Mouse (Mus musculus) spleen, postnatal 10 days (tissue): ENCODE measurements around the gene Stoml3.
A peak's percentile ranks its signal among the peaks of the same experiment; 100 is the strongest.

Experiments
- DNase-seq, 2 experiments: peaks; one replicate each; pipeline ENCODE4 v3.0.0; 2021 to 2022; ENCODE audit warnings: low spot score in 2 of 2

Stoml3 gene

GRCm38 (mm10) chr3:53488353-53488752, at the start of gene Stoml3:
Gene Stoml3 (plus strand): TSS chr3:53488653.
- no peak for DNase-seq

GRCm38 (mm10) chr3:53445540-53445939, 42.9 kb upstream of the Stoml3 start:
- peak in 1 of 2 experiments; percentile 5 for DNase-seq

GRCm38 (mm10) chr3:53446801-53447200, 41.7 kb upstream of the Stoml3 start:
- DNase-seq = peak in 1 of 2 experiments; percentile 9

- peak in 1 of 2 experiments; percentile 10 for DNase-seq
Measured at GRCm38 (mm10) chr3:53448208-53448607, 40.2 kb upstream of the Stoml3 start.

GRCm38 (mm10) chr3:53450666-53451065, 37.8 kb upstream of the Stoml3 start:
- peak in 1 of 2 experiments; percentile 9 for DNase-seq

GRCm38 (mm10) chr3:53452351-53452750, 36.1 kb upstream of the Stoml3 start:
- DNase-seq = no peak

GRCm38 (mm10) chr3:53453346-53453745, 35.1 kb upstream of the Stoml3 start:
- DNase-seq = no peak

- no peak for DNase-seq
Measured at GRCm38 (mm10) chr3:53454005-53454404, 34.4 kb upstream of the Stoml3 start.

- DNase-seq = no peak
Measured at GRCm38 (mm10) chr3:53454561-53454960, 33.9 kb upstream of the Stoml3 start.

- DNase-seq = no peak
Measured at GRCm38 (mm10) chr3:53454984-53455383, 33.5 kb upstream of the Stoml3 start.

- no peak for DNase-seq
Measured at GRCm38 (mm10) chr3:53457750-53458149, 30.7 kb upstream of the Stoml3 start.

GRCm38 (mm10) chr3:53460106-53460505, 28.3 kb upstream of the Stoml3 start:
- no peak for DNase-seq

GRCm38 (mm10) chr3:53462701-53463045, 25.8 kb upstream of the Stoml3 start:
- DNase-seq = no peak

GRCm38 (mm10) chr3:53463046-53463764, 25.2 kb upstream of the Stoml3 start, which contains the start of the genes Nhlrc3 and Proser1:
Gene Nhlrc3 (minus strand): TSS chr3:53463332.
Gene Proser1 (plus strand): TSS chr3:53463666.
- DNase-seq = peak; percentile 88 to 92

GRCm38 (mm10) chr3:53463765-53464114, 24.7 kb upstream of the Stoml3 start:
- DNase-seq = no peak

- peak in 1 of 2 experiments; percentile 10 for DNase-seq
Measured at GRCm38 (mm10) chr3:53464146-53464698, 24.2 kb upstream of the Stoml3 start.

- DNase-seq = no peak
Measured at GRCm38 (mm10) chr3:53465330-53465729, 23.1 kb upstream of the Stoml3 start.

GRCm38 (mm10) chr3:53466481-53466880, 22.0 kb upstream of the Stoml3 start:
- DNase-seq = no peak

GRCm38 (mm10) chr3:53467356-53467755, 21.1 kb upstream of the Stoml3 start:
- DNase-seq = no peak

GRCm38 (mm10) chr3:53469650-53470049, 18.8 kb upstream of the Stoml3 start:
- no peak for DNase-seq

- DNase-seq = no peak
Measured at GRCm38 (mm10) chr3:53472061-53472460, 16.4 kb upstream of the Stoml3 start.

- no peak for DNase-seq
Measured at GRCm38 (mm10) chr3:53474179-53474578, 14.3 kb upstream of the Stoml3 start.

- peak in 1 of 2 experiments; percentile 45 for DNase-seq
Measured at GRCm38 (mm10) chr3:53475889-53476288, 12.6 kb upstream of the Stoml3 start.
